Mouse (Mus musculus) MEL (cell line): ENCODE results near the gene Spns2. TPM values are rescaled to one million over a fixed set of nuclear protein-coding genes. Genes with fewer than 3 reads are reported as not detected.
"Not testable (repeated sequence)": the region's sequence is repeated elsewhere in the genome, so short reads cannot be mapped to it uniquely, and the experiment has no call there.

Experiments used
- DNase-seq: peaks from one replicate; pipeline ENCODE4 v3.0.0; 2011; ENCODE audit warnings: low read depth, low spot score
- H3K27ac ChIP-seq: 2 replicates; pipeline ENCODE4 v1.5.1; 2012; ENCODE audit warnings: low read depth, mild to moderate bottlenecking, control low read depth, low read length, moderate library complexity; ENCODE audit not compliant: control insufficient read depth
- H3K27me3 ChIP-seq, 2 experiments: fragments of 150-350 bp in 1 of 2; sonication (generic) in 1 of 2; 2 replicates each; pipeline ENCODE4 v1.6.1; 2012; ENCODE audit warnings: low read length in 2 of 2, mild to moderate bottlenecking in 2 of 2, improper control_type of control experiment in 1 of 2, moderate library complexity in 1 of 2; ENCODE audit not compliant: insufficient read depth in 2 of 2, control insufficient read depth in 1 of 2
- H3K36me3 ChIP-seq, 2 experiments: 2 replicates each; pipeline ENCODE4 v1.6.1; 2012 to 2014; ENCODE audit warnings: low read length in 2 of 2, improper control_type of control experiment in 1 of 2, inconsistent platforms in 1 of 2, mild to moderate bottlenecking in 1 of 2; ENCODE audit not compliant: insufficient read depth in 2 of 2, control insufficient read depth in 1 of 2
- H3K4me1 ChIP-seq, 2 experiments: fragments of 150-350 bp in 1 of 2; sonication (generic) in 1 of 2; 2 replicates each; pipeline ENCODE4 v1.6.1; 2012; ENCODE audit warnings: low read length in 2 of 2, improper control_type of control experiment in 1 of 2, mild to moderate bottlenecking in 1 of 2; ENCODE audit not compliant: insufficient read depth in 2 of 2, control insufficient read depth in 1 of 2
- H3K4me3 ChIP-seq, 2 experiments: fragments of 150-350 bp in 1 of 2; sonication (generic) in 1 of 2; 2 replicates each; pipeline ENCODE4 v1.5.1; 2012; ENCODE audit warnings: low read depth in 2 of 2, low read length in 2 of 2, mild to moderate bottlenecking in 2 of 2, moderate library complexity in 2 of 2, control low read depth in 1 of 2, improper control_type of control experiment in 1 of 2; ENCODE audit not compliant: control insufficient read depth in 1 of 2, insufficient read depth in 1 of 2
- H3K79me2 ChIP-seq: 2 replicates; pipeline ENCODE4 v1.6.1; 2012; ENCODE audit warnings: mild to moderate bottlenecking, low read length, moderate library complexity; ENCODE audit not compliant: control insufficient read depth, poor library complexity, insufficient read depth
- H3K9ac ChIP-seq: 2 replicates; pipeline ENCODE4 v1.6.1; 2012; ENCODE audit warnings: low read depth, mild to moderate bottlenecking, control low read depth, low read length, moderate library complexity; ENCODE audit not compliant: control insufficient read depth, poor library complexity, severe bottlenecking
- H3K9me3 ChIP-seq: fragments of 150-350 bp; sonication (generic); replicated peaks from 2 replicates; pipeline ENCODE4 v1.6.1; 2012; ENCODE audit warnings: mild to moderate bottlenecking, low read length, improper control_type of control experiment, moderate library complexity; ENCODE audit not compliant: insufficient read depth
- CHD1 ChIP-seq: IDR thresholded peaks from 2 replicates; pipeline ENCODE4 v1.6.1; 2012; ENCODE audit warnings: low read depth, mild to moderate bottlenecking, inconsistent platforms, low read length, improper control_type of control experiment
- E2F4 ChIP-seq: IDR thresholded peaks from 2 replicates; pipeline ENCODE4 v1.6.1; 2011; ENCODE audit warnings: low read depth, low read length, improper control_type of control experiment, borderline replicate concordance
- EP300 ChIP-seq, 2 experiments: IDR thresholded peaks; 2 replicates each; pipeline ENCODE4 v1.6.1; 2011; ENCODE audit warnings: improper control_type of control experiment in 2 of 2, low read length in 2 of 2, low read depth in 1 of 2, mild to moderate bottlenecking in 1 of 2
- MAFK ChIP-seq: IDR thresholded peaks from 2 replicates; pipeline ENCODE4 v1.6.1; 2011; ENCODE audit warnings: low read depth, mild to moderate bottlenecking, low read length, improper control_type of control experiment, borderline replicate concordance
- MAX ChIP-seq: IDR thresholded peaks from 2 replicates; pipeline ENCODE4 v1.6.1; 2011; ENCODE audit warnings: low read length, improper control_type of control experiment
- MEF2A ChIP-seq: IDR thresholded peaks from 2 replicates; pipeline ENCODE4 v1.6.1; 2014; ENCODE audit warnings: low read depth, mild to moderate bottlenecking, inconsistent platforms, low read length, improper control_type of control experiment; ENCODE audit not compliant: poor library complexity, insufficient replicate concordance, severe bottlenecking; ENCODE audit errors: extremely low read depth
- MYB ChIP-seq: IDR thresholded peaks from 2 replicates; pipeline ENCODE4 v1.6.1; 2011; ENCODE audit warnings: mild to moderate bottlenecking, low read depth, low read length, improper control_type of control experiment
- NRF1 ChIP-seq: IDR thresholded peaks from 2 replicates; pipeline ENCODE4 v1.6.1; 2014; ENCODE audit warnings: low read depth, mild to moderate bottlenecking, inconsistent platforms, low read length, improper control_type of control experiment, moderate library complexity; ENCODE audit not compliant: poor library complexity, insufficient read depth, severe bottlenecking
- RAD21 ChIP-seq: IDR thresholded peaks from 2 replicates; pipeline ENCODE4 v1.6.1; 2011; ENCODE audit warnings: mild to moderate bottlenecking, low read depth, low read length, improper control_type of control experiment
- RCOR1 ChIP-seq: IDR thresholded peaks from 2 replicates; pipeline ENCODE4 v1.6.1; 2012; ENCODE audit warnings: low read depth, mild to moderate bottlenecking, inconsistent platforms, low read length, improper control_type of control experiment
- SIN3A ChIP-seq: IDR thresholded peaks from 2 replicates; pipeline ENCODE4 v1.6.1; 2012; ENCODE audit warnings: low read length, improper control_type of control experiment, inconsistent platforms
- TBP ChIP-seq: IDR thresholded peaks from 2 replicates; pipeline ENCODE4 v1.8.0; 2011; ENCODE audit warnings: low read depth, low read length, improper control_type of control experiment
- ZC3H11A ChIP-seq: IDR thresholded peaks from 2 replicates; pipeline ENCODE4 v1.6.1; 2012; ENCODE audit warnings: low read depth, mild to moderate bottlenecking, inconsistent platforms, low read length, improper control_type of control experiment
- ZMIZ1 ChIP-seq: IDR thresholded peaks from 2 replicates; pipeline ENCODE4 v1.6.1; 2012; ENCODE audit warnings: low read depth, mild to moderate bottlenecking, inconsistent platforms, low read length, improper control_type of control experiment, moderate library complexity
- polyA plus RNA-seq, 2 experiments: library from polyadenylated mRNA; stranded (reverse) in 1 of 2; unstranded in 1 of 2; fragments of >175 nt in 1 of 2; fragments of >200 nt in 1 of 2; gene quantifications; 2 replicates each; pipeline versions ENCODE4 v1.2.1 to v1.2.4; 2012; ENCODE audit warnings: low replicate concordance in 2 of 2, low read depth in 1 of 2; ENCODE audit not compliant: insufficient read length in 2 of 2, insufficient read depth in 1 of 2, missing spikeins in 1 of 2
- total RNA-seq: library from RNA; depleted of rRNA; stranded (reverse); fragments of 300-350 nt; gene quantifications from 2 replicates; pipeline ENCODE4 v1.2.3, GENCODE M21; 2012

Spns2 gene
- total and polyA plus RNA-seq, 3 experiments = 0.58 to 3.0 TPM; not detected in 1

DNA sequence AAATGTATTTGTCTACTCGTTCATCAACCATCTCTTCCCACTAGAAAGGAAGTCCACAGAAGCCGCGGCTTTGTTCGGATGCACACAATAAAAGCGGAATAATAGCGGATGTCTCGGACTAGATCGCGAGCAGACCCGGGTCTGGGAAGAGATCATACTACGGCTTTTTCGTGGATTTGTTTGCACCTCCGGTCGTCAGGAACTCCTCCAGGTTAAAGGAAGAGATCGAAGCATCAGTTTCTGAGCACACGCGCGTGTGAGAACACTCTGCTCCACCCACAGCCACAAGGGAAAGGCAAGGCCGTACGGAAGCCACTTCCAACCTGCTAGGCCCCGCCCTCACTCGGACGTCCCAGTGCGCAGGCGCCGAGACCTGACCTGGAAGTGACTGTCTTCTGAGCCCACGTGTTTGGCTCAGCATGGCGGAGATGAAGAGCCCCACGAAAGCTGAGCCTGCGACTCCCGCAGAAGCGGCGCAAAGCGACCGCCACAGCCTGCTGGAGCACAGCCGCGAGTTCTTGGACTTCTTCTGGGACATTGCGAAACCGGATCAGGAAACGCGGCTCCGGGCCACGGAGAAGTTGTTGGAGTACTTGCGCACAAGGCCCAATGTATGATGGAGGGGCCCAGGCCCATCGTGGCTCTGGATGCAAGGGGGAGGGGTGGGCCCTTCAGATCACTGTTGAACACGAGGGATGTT, 48.6 kb downstream of the Spns2 start, which contains the start of gene Mybbp1a (continued):
- TF ChIP-seq MYB (no peak), CHD1 (no peak), TBP (peak; percentile 74), SIN3A (peak; percentile 99), MAX (peak; percentile 99), EP300 (IDR thresholded peaks at IDR 0.05; ENCODE audit: low read depth in 1 of 2, low read length in 2 of 2) (peak in 1 of 2 experiments; percentile 33; a peak in 2 of 4 replicates), MEF2A (0 out of 2 replicates have a peak, but pooled peaks have one; percentile 31), NRF1 (peak; percentile 91), E2F4 (no peak), MAFK (no peak), RAD21 (no peak), RCOR1 (no peak)

DNA sequence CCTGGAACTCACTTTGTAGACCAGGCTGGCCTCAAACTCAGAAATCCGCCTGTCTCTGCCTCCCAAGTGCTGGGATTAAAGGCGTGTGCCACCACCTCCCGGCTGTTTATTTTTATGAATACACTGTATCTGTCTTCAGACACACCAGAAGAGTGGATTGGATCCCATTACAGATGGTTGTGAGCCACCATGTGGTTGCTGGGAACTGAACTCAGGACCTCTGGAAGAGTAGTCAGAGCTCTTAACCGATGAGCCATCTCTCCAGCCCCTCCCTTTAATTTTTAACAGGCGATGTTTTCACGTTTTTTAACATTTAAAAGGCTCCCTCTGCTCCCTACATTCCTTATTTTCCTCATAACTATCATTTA, 49.1 kb downstream of the Spns2 start:
- not testable (repeated sequence) for H3K9me3 ChIP-seq, DNase-seq, H3K27me3 ChIP-seq
- H3K36me3 ChIP-seq = peaks cover 16 to 24% of the 10 kb centered on the region in 2 experiments
- H3K4me1 ChIP-seq = peaks cover 0 to 17% of the 10 kb centered on the region in 2 experiments; a peak in 3 of 4 replicates
- peak overlapping the region; percentile 93 for H3K27ac ChIP-seq
- peaks cover 40% of the 10 kb centered on the region for H3K79me2 ChIP-seq
- H3K4me3 ChIP-seq = peak overlapping the region; percentile 96 to 99
- H3K9ac ChIP-seq = peak overlapping the region; percentile 90

DNA sequence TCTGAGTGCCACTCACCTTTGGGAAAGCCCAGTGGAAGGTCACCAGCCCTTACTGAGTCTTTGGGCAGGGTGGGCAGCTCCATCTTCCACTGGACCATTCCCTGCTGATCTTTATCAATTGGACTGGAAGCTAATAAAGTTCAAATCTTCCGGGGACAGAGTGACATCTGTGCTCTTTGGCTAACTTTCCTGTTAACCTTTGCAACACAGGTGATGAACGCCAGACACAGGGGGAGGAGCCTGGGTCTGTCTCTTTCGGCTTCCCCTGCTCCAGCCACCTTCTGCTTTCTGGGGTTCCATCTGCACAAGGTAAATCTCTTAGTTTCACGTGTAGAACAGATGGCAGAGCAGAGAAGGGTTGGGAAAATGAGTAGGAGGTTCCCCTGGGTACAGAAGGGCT, 51.3 kb downstream of the Spns2 start:
- Histone ChIP-seq H3K9ac (no peak overlapping the region), H3K27me3 (no peaks in the 10 kb centered on the region), H3K4me1 (peaks cover 0 to 17% of the 10 kb centered on the region in 2 experiments; a peak in 3 of 4 replicates), H3K4me3 (no peak overlapping the region), H3K79me2 (peaks cover 25% of the 10 kb centered on the region), H3K36me3 (peaks cover 8 to 11% of the 10 kb centered on the region in 2 experiments), H3K9me3 (no peaks in the 10 kb centered on the region), H3K27ac (no peak overlapping the region)
- no peak for DNase-seq
- TF ChIP-seq ZMIZ1 (no peak), RAD21 (no peak), E2F4 (no peak), ZC3H11A (no peak), MYB (no peak)
